Mouse (Mus musculus) gastrocnemius, postnatal 10 days (tissue): ENCODE results near the gene Morn4. TPM values are rescaled to one million over a fixed set of nuclear protein-coding genes. Genes with fewer than 3 reads are reported as not detected.
"Not testable (repeated sequence)": the region's sequence is repeated elsewhere in the genome, so short reads cannot be mapped to it uniquely, and the experiment has no call there.

Experiments used
- DNase-seq: peaks from one replicate; pipeline ENCODE4 v3.0.0; 2021; ENCODE audit warnings: mixed read lengths
- total RNA-seq, 2 experiments: library from RNA; stranded (reverse); gene quantifications; 2 replicates each; pipeline ENCODE4 v1.2.3; 2021

Gene Morn4
- total RNA-seq, 2 experiments from 2014 or later, result 1.8 to 2.6 TPM

- no peak for DNase-seq
These were observed 467 bp downstream of the Morn4 start for GRCm38 (mm10) chr19:42085690-42086089.

- DNase-seq, result not testable (repeated sequence)
These were observed 4.5 kb downstream of the Morn4 start for GRCm38 (mm10) chr19:42081613-42082012.

GRCm38 (mm10) chr19:42080469-42080868 is 5.7 kb downstream of the Morn4 start:
- DNase-seq, result no peak

- DNase-seq, result no peak
These were observed 6.2 kb downstream of the Morn4 start for GRCm38 (mm10) chr19:42079950-42080349.

GRCm38 (mm10) chr19:42079006-42079405 is 7.2 kb downstream of the Morn4 start:
- no peak for DNase-seq

- no peak for DNase-seq
These were observed 7.6 kb downstream of the Morn4 start for GRCm38 (mm10) chr19:42078566-42078965.

GRCm38 (mm10) chr19:42075992-42076391 is 10.2 kb downstream of the Morn4 start:
- no peak for DNase-seq

- no peak for DNase-seq
These were observed 11.1 kb downstream of the Morn4 start for GRCm38 (mm10) chr19:42075051-42075450.

- no peak for DNase-seq
These were observed 13.4 kb downstream of the Morn4 start for GRCm38 (mm10) chr19:42072802-42073201.

GRCm38 (mm10) chr19:42071886-42072608 is 14.1 kb downstream of the Morn4 start:
- DNase-seq, result no peak

GRCm38 (mm10) chr19:42071221-42071620 is 14.9 kb downstream of the Morn4 start:
- no peak for DNase-seq

GRCm38 (mm10) chr19:42069241-42069525 is 17.0 kb downstream of the Morn4 start:
- DNase-seq, result no peak

- DNase-seq, result no peak
These were observed 17.5 kb downstream of the Morn4 start for GRCm38 (mm10) chr19:42068441-42069240.

- no peak for DNase-seq
These were observed 24.7 kb downstream of the Morn4 start for GRCm38 (mm10) chr19:42061443-42061842.

GRCm38 (mm10) chr19:42058426-42058825 is 27.7 kb downstream of the Morn4 start:
- no peak for DNase-seq

GRCm38 (mm10) chr19:42056719-42057409 is 29.3 kb downstream of the Morn4 start:
- DNase-seq, result no peak

- peak; percentile 69 for DNase-seq
These were observed 30.3 kb downstream of the Morn4 start for GRCm38 (mm10) chr19:42055881-42056280.

GRCm38 (mm10) chr19:42054255-42054654 is 31.9 kb downstream of the Morn4 start:
- no peak for DNase-seq

GRCm38 (mm10) chr19:42051948-42052347 is 34.2 kb downstream of the Morn4 start, which contains the start of gene 4933411K16Rik:
4933411K16Rik (plus strand) TSS chr19:42052248.
- DNase-seq, result no peak

- DNase-seq, result no peak
These were observed 34.8 kb downstream of the Morn4 start for GRCm38 (mm10) chr19:42051351-42051750.

- DNase-seq, result no peak
These were observed 35.9 kb downstream of the Morn4 start for GRCm38 (mm10) chr19:42050251-42050650.

- DNase-seq, result peak; percentile 75
These were observed 40.7 kb downstream of the Morn4 start, which contains the start of gene Hoga1 for GRCm38 (mm10) chr19:42045269-42046102. Hoga1 (plus strand) TSS chr19:42045610.
